Mouse (Mus musculus) liver, postnatal 0 days (tissue): Measurements from ENCODE around the gene Drg1.

Experiments used
- CTCF ChIP-seq: sonication (generic); IDR thresholded peaks from 2 replicates; pipeline ENCODE4 v1.5.1; 2016; ENCODE audit warnings: antibody characterized with exemption, low read depth
- EP300 ChIP-seq: IDR thresholded peaks from 2 replicates; pipeline ENCODE4 v1.6.1; 2016; ENCODE audit warnings: antibody characterized with exemption, low read depth, mild to moderate bottlenecking

GRCm38 (mm10) chr11:3302792-3303191 lies 36.6 kb upstream of the Drg1 start:
- TF ChIP-seq EP300, result no peak
- no peak for TF ChIP-seq CTCF
